Mouse (Mus musculus) forebrain, embryonic 14.5 days (tissue): ENCODE measurements around the gene Abat. TPM values are rescaled to one million over a fixed set of nuclear protein-coding genes. Genes with fewer than 3 reads are reported as not detected.

ENCODE experiments used
- ATAC-seq: fragments of 200-750 bp; cut with Nextera tagmentation; 2 replicates; pipeline ENCODE4 v1.8.0; 2017; ENCODE audit warnings: mild to moderate bottlenecking, moderate library complexity
- DNase-seq: peaks from one replicate; pipeline ENCODE4 v3.0.0-alpha.2; 2015; ENCODE audit warnings: low spot score
- H3K27ac ChIP-seq: fragments of 300-500 bp; sonication (generic); 2 replicates; pipeline ENCODE4 v1.5.1; 2014; ENCODE audit warnings: low read depth, mild to moderate bottlenecking, control low read depth, low read length, moderate library complexity
- H3K27me3 ChIP-seq: fragments of 300-500 bp; sonication (generic); replicated peaks from 2 replicates; pipeline ENCODE4 v1.6.1; 2014; ENCODE audit warnings: low read length, control low read depth, mixed read lengths; ENCODE audit not compliant: control insufficient read depth, insufficient read depth
- H3K36me3 ChIP-seq: fragments of 300-500 bp; sonication (generic); 2 replicates; pipeline ENCODE4 v1.6.1; 2014; ENCODE audit warnings: low read length, control low read depth; ENCODE audit not compliant: control insufficient read depth, insufficient read depth
- H3K4me1 ChIP-seq: fragments of 300-500 bp; sonication (generic); 2 replicates; pipeline ENCODE4 v1.6.1; 2014; ENCODE audit warnings: antibody characterized with exemption, low read length, control low read depth; ENCODE audit not compliant: control insufficient read depth, insufficient read depth
- H3K4me2 ChIP-seq: fragments of 300-500 bp; sonication (generic); 2 replicates; pipeline ENCODE4 v1.6.1; 2014; ENCODE audit warnings: mild to moderate bottlenecking, control low read depth, low read length
- H3K4me3 ChIP-seq: fragments of 300-500 bp; sonication (generic); 2 replicates; pipeline ENCODE4 v1.5.1; 2014; ENCODE audit warnings: low read depth, low read length, control low read depth
- H3K9ac ChIP-seq: fragments of 300-500 bp; sonication (generic); 2 replicates; pipeline ENCODE4 v1.6.1; 2014; ENCODE audit warnings: mild to moderate bottlenecking, low read length, control low read depth, moderate library complexity
- H3K9me3 ChIP-seq: fragments of 300-500 bp; sonication (generic); replicated peaks from 2 replicates; pipeline ENCODE4 v1.6.1; 2016; ENCODE audit warnings: low read length, control low read depth, mixed read lengths; ENCODE audit not compliant: control insufficient read depth
- WGBS: fragments of 180-500 bp; shearing (Covaris S2); extraction: QIAGEN DNeasy Blood & Tissue Kit; methylation state at CpG from one replicate; pipeline ENCODE4 v1.1.7; 2014; 5-methylcytosine and 5-hydroxymethylcytosine counted together
- polyA plus RNA-seq: library from polyadenylated mRNA; unstranded; fragments of >200 nt; fragmentation: Nextera tagmentation; extraction: Ambion mirVana; gene quantifications from 2 replicates; pipeline ENCODE4 v1.2.1, GENCODE M21; 2014

Gene Abat
- polyA plus RNA-seq, 1 experiment from 2014 or later: 34.9 TPM

- H3K4me3 ChIP-seq: no peak overlapping the region
- no peak for ATAC-seq
- WGBS: 65% methylated on average over 2 of the region's 2 CpGs
- H3K36me3 ChIP-seq: no peaks in the 10 kb centered on the region
- H3K27ac ChIP-seq: no peak overlapping the region
- H3K4me1 ChIP-seq: no peaks in the 10 kb centered on the region
- H3K27me3 ChIP-seq: no peaks in the 10 kb centered on the region
- DNase-seq: no peak
- no peaks in the 10 kb centered on the region for H3K9me3 ChIP-seq
- no peak overlapping the region for H3K9ac ChIP-seq
- no peak overlapping the region for H3K4me2 ChIP-seq
These were observed 9.0 kb upstream of the Abat start for GRCm38 (mm10) chr16:8504271-8504670.

- H3K4me1 ChIP-seq: peaks cover 11% of the 10 kb centered on the region
- WGBS: 69% methylated on average over 5 of the region's 5 CpGs
- H3K27ac ChIP-seq: no peak overlapping the region
- DNase-seq (no peak), ATAC-seq (no peak)
- no peak overlapping the region for H3K9ac ChIP-seq
- H3K9me3 ChIP-seq: no peaks in the 10 kb centered on the region
- H3K4me2 ChIP-seq: no peak overlapping the region
- no peak overlapping the region for H3K4me3 ChIP-seq
- no peaks in the 10 kb centered on the region for H3K36me3 ChIP-seq
- H3K27me3 ChIP-seq: no peaks in the 10 kb centered on the region
These were observed 3.3 kb upstream of the Abat start for GRCm38 (mm10) chr16:8509894-8510293.

GRCm38 (mm10) chr16:8512830-8513229 is 399 bp upstream of the Abat start:
- H3K27ac ChIP-seq: no peak overlapping the region
- H3K9me3 ChIP-seq: no peaks in the 10 kb centered on the region
- H3K4me2 ChIP-seq: peak overlapping the region; percentile 72
- H3K4me3 ChIP-seq: peak overlapping the region; percentile 53
- peaks cover 14% of the 10 kb centered on the region for H3K4me1 ChIP-seq
- no peak for ATAC-seq
- peak overlapping the region; percentile 66 for H3K9ac ChIP-seq
- 0 out of 2 replicates have a peak, but pooled peaks cover 5% of the 10 kb centered on the region for H3K27me3 ChIP-seq
- no peak for DNase-seq
- 1% methylated on average over 5 of the region's 5 CpGs for WGBS
- H3K36me3 ChIP-seq: no peaks in the 10 kb centered on the region

GRCm38 (mm10) chr16:8514180-8514579 is 951 bp downstream of the Abat start:
- no peaks in the 10 kb centered on the region for H3K36me3 ChIP-seq
- no peak overlapping the region for H3K27ac ChIP-seq
- 0 out of 2 replicates have a peak, but pooled peaks cover 5% of the 10 kb centered on the region for H3K27me3 ChIP-seq
- ATAC-seq: no peak
- 3% methylated on average over 4 of the region's 4 CpGs for WGBS
- peak overlapping the region; percentile 72 for H3K4me2 ChIP-seq
- H3K4me3 ChIP-seq: peak overlapping the region; percentile 53
- H3K9me3 ChIP-seq: no peaks in the 10 kb centered on the region
- peaks cover 14% of the 10 kb centered on the region for H3K4me1 ChIP-seq
- H3K9ac ChIP-seq: peak overlapping the region; percentile 66
- peak; percentile 64 for DNase-seq

- DNase-seq: no peak
- no peaks in the 10 kb centered on the region for H3K9me3 ChIP-seq
- no peak overlapping the region for H3K27ac ChIP-seq
- H3K4me3 ChIP-seq: no peak overlapping the region
- no peak overlapping the region for H3K4me2 ChIP-seq
- WGBS: 71% methylated on average over 5 of the region's 5 CpGs
- H3K9ac ChIP-seq: no peak overlapping the region
- H3K4me1 ChIP-seq: peaks cover 16% of the 10 kb centered on the region
- peaks cover 31% of the 10 kb centered on the region for H3K27me3 ChIP-seq
- no peaks in the 10 kb centered on the region for H3K36me3 ChIP-seq
- ATAC-seq: no peak
These were observed 7.3 kb downstream of the Abat start for GRCm38 (mm10) chr16:8520525-8520924.

GRCm38 (mm10) chr16:8521322-8521721 is 8.1 kb downstream of the Abat start:
- Histone ChIP-seq H3K27me3 (peaks cover 38% of the 10 kb centered on the region), H3K27ac (no peak overlapping the region), H3K9ac (no peak overlapping the region), H3K4me3 (no peak overlapping the region), H3K9me3 (no peaks in the 10 kb centered on the region), H3K4me2 (no peak overlapping the region), H3K36me3 (no peaks in the 10 kb centered on the region), H3K4me1 (peaks cover 16% of the 10 kb centered on the region)
- WGBS: 80% methylated on average over 4 of the region's 4 CpGs
- DNase-seq: no peak
- no peak for ATAC-seq

GRCm38 (mm10) chr16:8523480-8524144 is 10.4 kb downstream of the Abat start:
- H3K36me3 ChIP-seq: no peaks in the 10 kb centered on the region
- WGBS: 5% methylated on average over 11 of the region's 11 CpGs
- peak overlapping the region; percentile 13 for H3K9ac ChIP-seq
- ATAC-seq (peak; percentile 95), DNase-seq (peak; percentile 93)
- no peak overlapping the region for H3K4me3 ChIP-seq
- H3K9me3 ChIP-seq: no peaks in the 10 kb centered on the region
- H3K4me1 ChIP-seq: peaks cover 16% of the 10 kb centered on the region
- H3K4me2 ChIP-seq: no peak overlapping the region; the same call in 1 of the 2 replicates
- peaks cover 52% of the 10 kb centered on the region for H3K27me3 ChIP-seq
- H3K27ac ChIP-seq: peak overlapping the region; percentile 72

GRCm38 (mm10) chr16:8524163-8524847 is 11.1 kb downstream of the Abat start:
- H3K4me2 ChIP-seq: no peak overlapping the region; the same call in 1 of the 2 replicates
- H3K36me3 ChIP-seq: no peaks in the 10 kb centered on the region
- 0 out of 2 replicates have a peak overlapping the region, but pooled peaks have one; percentile 13 for H3K9ac ChIP-seq
- peaks cover 16% of the 10 kb centered on the region for H3K4me1 ChIP-seq
- H3K4me3 ChIP-seq: no peak overlapping the region
- peaks cover 52% of the 10 kb centered on the region for H3K27me3 ChIP-seq
- DNase-seq (peak; percentile 37), ATAC-seq (peak; percentile 8; the same call in 1 of the 2 replicates)
- H3K9me3 ChIP-seq: no peaks in the 10 kb centered on the region
- WGBS: 51% methylated on average over 16 of the region's 16 CpGs
- peak overlapping the region; percentile 72 for H3K27ac ChIP-seq

GRCm38 (mm10) chr16:8525293-8525692 is 12.1 kb downstream of the Abat start:
- Histone ChIP-seq H3K36me3 (no peaks in the 10 kb centered on the region), H3K27me3 (peaks cover 52% of the 10 kb centered on the region), H3K4me3 (no peak overlapping the region), H3K9me3 (no peaks in the 10 kb centered on the region), H3K27ac (no peak overlapping the region), H3K4me2 (no peak overlapping the region), H3K9ac (no peak overlapping the region), H3K4me1 (peaks cover 16% of the 10 kb centered on the region)
- ATAC-seq (no peak), DNase-seq (no peak)
- WGBS: 67% methylated on average over 3 of the region's 3 CpGs
